Mouse (Mus musculus): ENCODE measurements around the gene Dgkb. TPM values are rescaled to one million over a fixed set of nuclear protein-coding genes. Genes with fewer than 3 reads are reported as not detected.

The Dgkb gene
- total and polyA plus RNA-seq, 3 experiments = not detected

- Histone ChIP-seq H3K4me3 (replicated peaks in 1 of 3; ENCODE audit: low read depth in 2 of 3, low read length in 2 of 3, poor library complexity in 1 of 3) (no peak overlapping the region), H3K9me3 (replicated peaks; ENCODE audit: low read length) (no peaks in the 10 kb centered on the region), H3K4me2 (ENCODE audit: insufficient read depth, low read depth, poor library complexity, severe bottlenecking) (no peak overlapping the region), H3K27me3 (replicated peaks) (no peaks in the 10 kb centered on the region), H3K4me1 (ENCODE audit: control insufficient read depth in 1 of 2, insufficient read depth in 2 of 2) (peaks cover 0 to 18% of the 10 kb centered on the region in 2 experiments; a peak in 2 of 4 replicates), H3K27ac (ENCODE audit: insufficient read depth, low read depth) (no peak overlapping the region), H3K79me2 (replicated peaks; ENCODE audit: control insufficient read depth, extremely low read depth, insufficient read depth, poor library complexity, severe bottlenecking) (no peaks in the 10 kb centered on the region), H3K36me3 (replicated peaks in 1 of 2; ENCODE audit: control insufficient read depth in 1 of 2, insufficient read depth in 1 of 2, low read length in 1 of 2) (no peaks in the 10 kb centered on the region), H3K9ac (ENCODE audit: insufficient read depth, low read depth) (no peak overlapping the region)
- dilution Hi-C loops (cut with MboI; ENCODE audit: extremely low pct_ligation_motif_present, extremely low pct_unique_long_range_greater_than_20kb, low sequenced_read_pairs) = no loop called here
- peak; percentile 54 for DNase-seq (ENCODE audit: extremely low read depth)
- no peak for TF ChIP-seq PAX5 (IDR thresholded peaks at IDR 0.05; ENCODE audit: low read length)
- TF ChIP-seq SMC3 (IDR thresholded peaks at IDR 0.05; ENCODE audit: low read depth, low read length) = peak; percentile 38
- no peak for TF ChIP-seq MAX (IDR thresholded peaks at IDR 0.05; ENCODE audit: low read length)
- TF ChIP-seq CTCF (conservative IDR thresholded peaks at IDR 0.05 in 1 of 2, IDR thresholded peaks at IDR 0.05 in 1 of 2; ENCODE audit: low read depth in 2 of 2, low read length in 2 of 2) = peak; percentile 18 to 47; a peak in 2 of 4 replicates
- no peak for TF ChIP-seq HCFC1 (IDR thresholded peaks at IDR 0.05; ENCODE audit: low read depth, low read length)
- no peak for TF ChIP-seq KAT2A (IDR thresholded peaks at IDR 0.05; ENCODE audit: insufficient replicate concordance, low read length)
- no peak for TF ChIP-seq CHD2 (IDR thresholded peaks at IDR 0.05; ENCODE audit: low read length)
- TF ChIP-seq MXI1 (IDR thresholded peaks at IDR 0.05; ENCODE audit: low read depth, low read length) = no peak
- no peak for TF ChIP-seq ZC3H11A (IDR thresholded peaks at IDR 0.05; ENCODE audit: low read depth, low read length)
- peak; percentile 31 for TF ChIP-seq RAD21 (IDR thresholded peaks at IDR 0.05; ENCODE audit: low read depth, low read length)
- no peak for TF ChIP-seq EP300 (IDR thresholded peaks at IDR 0.05; ENCODE audit: low read length)
- TF ChIP-seq POLR2AphosphoS2 (IDR thresholded peaks at IDR 0.05; ENCODE audit: low read depth, low read length) = no peak
- TF ChIP-seq RCOR1 (conservative IDR thresholded peaks at IDR 0.05; ENCODE audit: low read depth, low read length) = no peak
- in situ Hi-C loops (cut with MboI; ENCODE audit: low pct_ligation_motif_present, low pct_unique_long_range_greater_than_20kb, low sequenced_read_pairs) = loop anchor here (25.0 kb wide), 1 partner anchor 338 kb away; no protein-coding TSS in a partner anchor
Observed at GRCm38 (mm10) chr12:37773681-37774357, 43.7 kb upstream of the Dgkb start.

- no peak overlapping the region for H3K9ac ChIP-seq (ENCODE audit: insufficient read depth, low read depth)
- H3K4me3 ChIP-seq (replicated peaks in 1 of 3; ENCODE audit: low read depth in 2 of 3, low read length in 2 of 3, poor library complexity in 1 of 3) = no peak overlapping the region
- dilution Hi-C loops (cut with MboI; ENCODE audit: extremely low pct_ligation_motif_present, extremely low pct_unique_long_range_greater_than_20kb, low sequenced_read_pairs) = no loop called here
- no peak for DNase-seq (ENCODE audit: extremely low read depth)
- TF ChIP-seq TBP (conservative IDR thresholded peaks at IDR 0.05; ENCODE audit: low read depth, low read length) (no peak), NELFE (IDR thresholded peaks at IDR 0.05; ENCODE audit: low read depth, low read length) (no peak), JUND (conservative IDR thresholded peaks at IDR 0.05; ENCODE audit: low read depth, low read length) (no peak), NRF1 (IDR thresholded peaks at IDR 0.05; ENCODE audit: low read depth, low read length) (no peak), EP300 (IDR thresholded peaks at IDR 0.05; ENCODE audit: low read length) (no peak), UBTF (IDR thresholded peaks at IDR 0.05; ENCODE audit: low read depth, low read length) (no peak), RCOR1 (conservative IDR thresholded peaks at IDR 0.05; ENCODE audit: low read depth, low read length) (no peak), MYC (IDR thresholded peaks at IDR 0.05; ENCODE audit: low read depth, low read length) (no peak), BHLHE40 (IDR thresholded peaks at IDR 0.05; ENCODE audit: low read depth, low read length) (no peak), KAT2A (IDR thresholded peaks at IDR 0.05; ENCODE audit: insufficient replicate concordance, low read length) (no peak), USF2 (conservative IDR thresholded peaks at IDR 0.05; ENCODE audit: low read depth, low read length) (no peak), SMC3 (IDR thresholded peaks at IDR 0.05; ENCODE audit: low read depth, low read length) (no peak)
- H3K9me3 ChIP-seq (replicated peaks; ENCODE audit: low read length) = no peaks in the 10 kb centered on the region
- H3K79me2 ChIP-seq (replicated peaks; ENCODE audit: control insufficient read depth, extremely low read depth, insufficient read depth, poor library complexity, severe bottlenecking) = no peaks in the 10 kb centered on the region
- in situ Hi-C loops (cut with MboI; ENCODE audit: low pct_ligation_motif_present, low pct_unique_long_range_greater_than_20kb, low sequenced_read_pairs) = loop anchor here (25.0 kb wide), 1 partner anchor 338 kb away; no protein-coding TSS in a partner anchor
- no peaks in the 10 kb centered on the region for H3K36me3 ChIP-seq (replicated peaks in 1 of 2; ENCODE audit: control insufficient read depth in 1 of 2, insufficient read depth in 1 of 2, low read length in 1 of 2)
- H3K4me2 ChIP-seq (ENCODE audit: insufficient read depth, low read depth, poor library complexity, severe bottlenecking) = no peak overlapping the region
- no peak overlapping the region for H3K27ac ChIP-seq (ENCODE audit: insufficient read depth, low read depth)
- H3K27me3 ChIP-seq (replicated peaks) = no peaks in the 10 kb centered on the region
- peaks cover 0 to 18% of the 10 kb centered on the region in 2 experiments; a peak in 2 of 4 replicates for H3K4me1 ChIP-seq (ENCODE audit: control insufficient read depth in 1 of 2, insufficient read depth in 2 of 2)
Observed at GRCm38 (mm10) chr12:37774591-37774990, 42.9 kb upstream of the Dgkb start.
